Mouse (Mus musculus) right cerebral cortex, postnatal 10 days (tissue): ENCODE results near the gene Gm11146.

ENCODE experiments used
- DNase-seq, 2 experiments: peaks; one replicate each; pipeline ENCODE4 v3.0.0; 2021; ENCODE audit warnings: low spot score in 2 of 2

The Gm11146 gene

GRCm38 (mm10) chr16:77556446-77557105, 45.3 kb downstream of the Gm11146 start:
- DNase-seq: no peak

GRCm38 (mm10) chr16:77551051-77551450, 50.8 kb downstream of the Gm11146 start:
- DNase-seq: no peak
